Mouse (Mus musculus) thymus, adult 2 months (tissue): ENCODE results near the gene Rps11.

Source experiments
- CTCF ChIP-seq: fragments of 200-500 bp; IDR thresholded peaks from 2 replicates; pipeline ENCODE4 v1.5.1; 2012; ENCODE audit warnings: mild to moderate bottlenecking, control low read depth, low read length, moderate library complexity, borderline replicate concordance; ENCODE audit not compliant: control insufficient read depth, poor library complexity, insufficient read depth; ENCODE audit errors: extremely low read depth
- POLR2A ChIP-seq: fragments of 200-500 bp; IDR thresholded peaks from 2 replicates; pipeline ENCODE4 v1.6.1; 2012; ENCODE audit warnings: mild to moderate bottlenecking, low read length, control low read depth, moderate library complexity; ENCODE audit not compliant: control insufficient read depth, poor library complexity, insufficient read depth; ENCODE audit errors: extremely low read depth

DNA sequence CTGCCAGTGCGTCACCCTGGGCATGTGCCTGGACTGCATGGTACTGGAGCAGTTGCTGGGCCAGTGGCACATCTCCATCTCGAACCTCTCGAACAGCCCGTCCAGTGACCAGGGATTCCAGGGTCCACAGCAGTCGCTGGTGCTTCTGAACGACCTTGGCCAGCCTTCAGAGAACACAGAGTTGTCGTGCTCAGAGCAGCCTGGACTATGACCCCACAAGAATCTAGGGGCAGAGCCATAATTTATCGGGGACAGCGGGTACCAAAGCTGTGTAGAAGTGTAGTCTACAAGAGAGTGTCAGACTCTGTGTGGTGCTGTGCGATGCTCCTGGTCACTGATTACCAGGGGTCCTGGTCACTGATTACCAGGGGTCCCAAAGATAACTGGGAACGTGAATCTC is 23.7 kb upstream of the Rps11 start:
- no peak for TF ChIP-seq CTCF
- no peak for TF ChIP-seq POLR2A
